Mouse (Mus musculus) CD8-positive naive resting alpha-beta T cell, adult 2 months (primary cell): ENCODE data around the gene Qprt.

ENCODE experiments used
- DNase-seq, 2 experiments: peaks; one replicate each; pipeline ENCODE4 v3.0.0; 2022; ENCODE audit warnings: low read depth in 2 of 2, low spot score in 2 of 2

The Qprt gene

GRCm38 (mm10) chr7:127121911-127122270 is at the start of gene Qprt:
Gene Qprt, minus strand, starts transcription at chr7:127122226.
- no peak for DNase-seq

GRCm38 (mm10) chr7:127166501-127166900 is 44.5 kb upstream of the Qprt start:
- no peak for DNase-seq

DNA sequence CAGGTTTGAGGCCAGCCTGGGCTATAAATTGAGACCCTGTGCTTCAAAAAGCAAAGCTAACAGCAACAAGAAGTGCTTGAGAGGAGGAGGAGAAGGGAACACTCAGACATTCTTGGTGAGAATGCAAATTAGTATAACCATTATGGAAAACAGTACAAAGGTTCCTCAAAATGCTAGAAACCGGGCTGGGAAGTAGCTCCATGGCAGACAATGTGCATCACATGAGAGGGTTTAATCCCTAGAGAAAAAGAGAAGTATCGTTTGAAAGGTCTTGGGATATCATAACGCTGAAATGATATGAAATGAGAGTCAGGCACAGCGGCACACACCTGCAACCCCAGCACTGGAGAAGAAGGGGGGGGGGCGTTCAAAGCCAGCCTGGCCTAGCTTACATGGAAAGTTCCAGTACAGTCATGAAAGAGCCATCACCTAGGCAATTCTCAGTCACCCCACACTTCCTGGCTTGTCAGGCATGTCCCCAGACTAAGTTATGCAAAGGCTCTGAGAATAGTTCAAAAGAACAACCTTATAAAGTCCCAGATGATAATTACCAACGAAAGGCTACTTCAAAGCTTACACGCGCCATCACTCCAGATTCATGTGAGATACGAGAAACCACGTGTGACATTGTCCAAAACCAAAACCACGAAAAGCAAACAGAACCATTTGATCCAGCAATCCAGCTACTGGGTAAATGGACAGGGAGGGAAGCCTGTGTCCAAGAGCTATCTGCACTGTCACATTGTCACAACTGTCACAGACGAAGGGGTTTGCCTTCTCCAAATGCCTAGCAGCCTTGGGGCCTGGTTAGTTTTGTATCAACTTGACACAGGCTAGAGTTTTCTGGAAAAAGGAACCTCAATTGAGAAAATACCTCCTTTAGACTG is 43.8 kb upstream of the Qprt start:
- no peak for DNase-seq

- DNase-seq: no peak
Measured at GRCm38 (mm10) chr7:127164002-127164401, 42.0 kb upstream of the Qprt start.

DNA sequence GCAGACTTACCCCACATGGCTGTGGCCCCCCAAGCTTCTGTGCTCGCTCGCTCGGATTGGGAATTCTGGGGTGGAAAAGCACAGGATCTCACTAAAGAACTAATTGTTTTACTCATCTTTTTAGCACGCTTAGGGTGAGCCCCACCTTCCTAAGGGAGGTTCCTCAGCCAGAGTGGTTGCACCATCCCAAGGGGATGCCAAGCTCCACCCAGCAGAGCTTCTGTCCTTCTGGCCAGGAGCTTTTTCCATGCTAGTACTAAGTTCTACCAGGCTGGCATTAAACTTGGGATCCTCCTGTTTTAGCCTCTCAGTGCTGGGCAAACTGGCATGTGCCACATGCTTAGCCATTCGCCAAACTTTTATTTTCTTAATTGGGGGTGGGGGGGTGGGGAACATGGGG is 40.5 kb upstream of the Qprt start:
- no peak for DNase-seq

- DNase-seq: no peak
Measured at GRCm38 (mm10) chr7:127157548-127157947, 35.5 kb upstream of the Qprt start.

GRCm38 (mm10) chr7:127153477-127153876 is 31.5 kb upstream of the Qprt start:
- DNase-seq: no peak

DNA sequence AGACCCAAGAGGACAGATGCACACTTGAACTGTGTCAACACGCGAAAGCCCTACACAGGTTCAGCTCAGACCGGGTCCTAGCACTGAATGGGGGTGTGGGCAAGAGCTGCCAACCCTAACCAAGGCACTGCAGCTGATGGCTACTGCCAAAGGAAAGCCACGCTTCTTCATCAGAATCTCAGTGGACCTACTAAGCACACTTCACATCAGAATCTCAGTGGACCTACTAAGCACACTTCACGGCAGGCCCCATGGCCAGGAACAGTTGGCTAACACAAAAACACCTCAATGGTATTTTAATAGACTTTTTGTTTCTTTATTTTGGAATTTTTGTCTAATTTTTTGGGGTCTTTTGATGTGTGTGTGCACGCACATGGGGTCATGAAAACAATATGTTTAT is 30.4 kb upstream of the Qprt start:
- DNase-seq: no peak

- no peak for DNase-seq
Measured at GRCm38 (mm10) chr7:127147901-127148300, 25.9 kb upstream of the Qprt start.

GRCm38 (mm10) chr7:127146267-127146603 is 24.2 kb upstream of the Qprt start:
- no peak for DNase-seq

DNA sequence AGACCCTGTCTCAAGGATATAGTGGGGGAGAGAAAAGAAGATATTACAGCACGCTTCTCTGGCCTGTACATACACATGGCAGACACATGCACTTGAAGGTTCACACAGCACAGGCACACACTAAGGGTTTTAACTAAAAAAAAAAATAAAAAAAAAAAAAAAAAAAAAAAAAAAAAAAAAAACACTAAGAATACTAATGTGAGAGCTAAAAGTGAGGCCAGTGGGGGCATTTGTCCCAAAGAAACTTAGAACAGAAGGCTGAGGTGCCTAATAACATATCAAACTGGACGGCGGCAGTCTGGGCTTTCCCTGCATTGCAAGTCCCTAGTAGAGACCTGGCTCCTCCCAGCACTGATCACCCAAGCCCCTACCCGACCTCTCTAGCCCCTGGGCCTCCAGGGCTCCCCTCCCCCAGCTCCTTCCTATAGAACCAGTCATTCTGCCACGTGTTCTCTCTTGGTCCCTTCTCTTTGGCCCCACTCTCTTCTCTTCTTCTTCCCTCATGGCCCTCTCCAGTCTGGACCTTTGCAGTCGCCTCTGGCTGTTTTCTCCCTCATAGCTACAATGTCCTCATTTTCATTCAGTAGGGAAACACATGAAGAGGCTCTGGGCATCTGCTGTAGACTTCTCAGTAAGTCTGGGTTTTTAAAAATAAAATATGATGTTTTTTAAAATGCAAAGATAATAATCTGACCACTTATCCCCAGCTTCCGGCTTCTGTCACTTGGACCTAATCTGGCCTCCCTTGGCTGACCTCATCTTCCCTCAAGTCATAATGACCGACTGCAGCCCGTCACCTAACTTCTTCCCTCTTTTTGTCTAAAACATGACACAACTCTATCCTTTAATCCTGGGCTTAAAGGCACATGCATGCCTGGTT is 23.6 kb upstream of the Qprt start:
- DNase-seq: no peak

DNA sequence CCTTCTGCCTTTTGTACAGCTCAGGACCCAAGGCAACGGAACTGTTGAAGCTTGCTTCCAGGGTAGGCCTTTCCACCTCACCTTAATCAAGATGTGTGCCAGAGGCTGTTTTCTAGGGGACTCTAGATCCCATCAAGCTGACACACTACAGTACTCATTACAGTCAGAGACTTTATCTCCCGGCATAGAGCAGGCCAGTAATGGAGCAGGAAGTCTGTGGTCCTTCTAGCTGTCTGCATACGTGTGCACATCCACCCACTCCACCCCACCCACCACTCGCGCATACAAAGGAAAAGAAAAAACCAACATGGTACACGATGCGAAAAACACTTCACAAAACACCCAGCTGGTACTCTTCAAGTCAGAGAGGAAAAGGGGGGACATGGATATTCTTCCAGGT is 22.4 kb upstream of the Qprt start:
- DNase-seq: peak; percentile 51 to 71

DNA sequence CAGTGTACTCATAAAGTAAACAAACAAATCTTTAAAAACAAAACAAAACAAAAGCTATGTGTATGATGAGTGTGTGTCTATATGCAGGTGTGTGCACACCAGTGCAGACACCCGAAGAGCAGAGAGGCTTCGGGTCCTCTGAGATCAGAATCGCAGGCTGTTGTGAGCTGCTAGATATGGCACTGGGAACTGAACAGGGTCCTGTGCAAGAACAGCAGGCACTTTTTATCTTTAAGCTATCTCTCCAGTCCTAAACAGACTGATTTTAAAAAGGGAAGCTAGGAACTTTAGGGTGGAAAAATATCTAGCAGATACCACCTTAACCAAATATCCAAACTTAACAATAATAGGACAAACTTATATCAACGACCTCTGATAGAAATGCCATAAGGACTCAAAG is 20.6 kb upstream of the Qprt start:
- DNase-seq: no peak

- no peak for DNase-seq
Measured at GRCm38 (mm10) chr7:127142214-127142613, 20.2 kb upstream of the Qprt start.

DNA sequence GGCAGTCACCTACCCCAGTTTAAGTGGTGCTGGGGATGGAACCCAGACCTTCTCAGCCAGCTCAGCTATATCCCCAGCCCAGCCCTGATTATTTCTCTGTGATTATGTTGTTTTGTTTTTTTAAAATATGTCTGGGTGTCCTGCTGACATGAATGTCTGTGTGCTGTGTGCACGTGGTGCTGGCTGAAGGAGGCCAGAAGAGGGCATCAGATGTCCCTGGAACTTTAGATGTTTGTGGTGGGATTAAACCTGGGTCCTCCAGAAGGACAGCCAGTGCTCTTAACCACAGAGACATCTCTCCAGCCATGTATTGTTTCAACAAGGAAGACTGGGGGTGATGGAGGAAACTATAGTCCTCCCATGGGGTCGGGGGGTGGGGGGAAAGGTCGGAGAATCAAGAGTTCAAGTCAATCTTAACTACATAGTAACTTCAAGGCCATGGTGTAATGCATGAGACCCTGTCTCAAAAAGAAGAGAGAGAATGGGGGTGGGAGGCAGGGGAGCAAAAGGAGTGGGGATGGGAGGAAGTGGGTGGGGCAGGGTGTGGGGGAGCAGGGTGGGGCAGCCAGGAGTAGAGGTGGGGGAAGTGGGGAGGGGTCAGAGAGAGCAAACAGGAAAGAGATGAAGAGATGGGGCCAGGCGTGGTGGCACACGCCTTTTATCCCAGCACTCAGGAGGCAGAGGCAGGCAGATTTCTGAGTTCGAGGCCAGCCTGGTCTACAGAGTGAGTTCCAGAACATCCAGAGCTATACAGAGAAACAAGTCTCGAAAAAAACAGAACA is 18.8 kb upstream of the Qprt start:
- DNase-seq: no peak

- no peak for DNase-seq
Measured at GRCm38 (mm10) chr7:127139562-127139961, 17.5 kb upstream of the Qprt start.

DNA sequence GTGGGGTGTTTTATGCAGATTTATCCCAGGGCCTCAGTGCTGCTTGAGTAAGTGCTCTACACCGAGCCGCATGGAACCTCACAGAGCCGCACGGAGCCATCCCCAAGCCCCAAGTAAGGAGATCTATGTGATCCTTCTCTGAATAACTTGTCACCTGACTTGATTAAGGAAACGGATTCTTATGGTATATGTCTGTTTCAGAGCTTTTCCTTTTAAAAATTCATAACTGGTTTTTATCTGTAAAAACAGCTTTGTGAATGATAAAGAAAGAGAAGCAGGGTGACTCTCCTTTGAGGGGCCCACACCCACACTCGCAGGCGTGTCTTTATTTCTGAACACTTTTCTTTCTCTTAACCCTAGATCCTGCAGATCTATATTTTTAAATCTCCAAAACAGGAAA is 17.1 kb upstream of the Qprt start:
- no peak for DNase-seq

DNA sequence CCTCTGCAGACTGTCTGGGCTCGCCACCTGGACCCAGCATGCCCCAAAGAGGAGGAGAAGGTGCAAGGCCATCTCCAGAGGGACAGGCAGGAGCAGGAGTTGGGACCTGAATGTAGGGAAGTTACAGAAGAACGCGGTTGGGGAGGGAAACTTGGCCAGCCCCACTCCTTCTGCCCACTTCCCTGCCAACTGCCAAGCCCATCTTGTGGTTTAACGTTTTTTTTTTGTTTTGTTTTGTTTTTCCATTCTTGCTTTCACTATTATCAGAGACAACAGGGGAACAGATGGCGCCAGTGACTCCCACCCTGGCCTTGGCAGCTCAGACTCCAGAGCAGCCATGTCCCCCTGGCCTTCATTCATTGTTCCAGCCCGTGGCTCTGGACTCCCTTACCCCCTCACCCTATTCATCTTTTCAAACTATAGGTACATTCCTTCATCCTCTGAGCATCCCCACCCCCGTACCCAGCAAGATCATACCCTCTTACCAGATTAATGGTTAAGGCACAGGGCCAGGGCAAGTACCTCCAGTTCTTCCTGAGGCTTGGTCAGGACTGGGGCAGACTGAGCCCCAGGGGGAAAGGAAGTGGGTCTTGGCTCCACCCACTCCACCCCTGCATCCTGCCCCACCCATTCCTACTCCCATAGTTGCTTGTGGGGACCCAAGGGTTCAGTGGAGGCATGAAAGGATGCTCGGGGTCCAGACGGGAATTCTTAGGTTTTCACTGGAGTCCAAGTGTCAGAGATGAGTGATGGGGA is 15.4 kb upstream of the Qprt start, which contains the start of gene Spn:
Spn (minus strand) TSS at position 562 of the 756 bp plus-strand sequence.
- peak; percentile 53 to 72 for DNase-seq

- DNase-seq: no peak
Measured at GRCm38 (mm10) chr7:127136181-127137071, 14.4 kb upstream of the Qprt start.
